Mouse (Mus musculus) kidney, postnatal 4 days (tissue): ENCODE measurements around the gene Disc1.
A peak's percentile ranks its signal among the peaks of the same experiment; 100 is the strongest.

Source experiments
- DNase-seq, 2 experiments: peaks; one replicate each; pipeline ENCODE4 v3.0.0; 2021; ENCODE audit warnings: mixed read lengths in 2 of 2

The Disc1 gene

DNA sequence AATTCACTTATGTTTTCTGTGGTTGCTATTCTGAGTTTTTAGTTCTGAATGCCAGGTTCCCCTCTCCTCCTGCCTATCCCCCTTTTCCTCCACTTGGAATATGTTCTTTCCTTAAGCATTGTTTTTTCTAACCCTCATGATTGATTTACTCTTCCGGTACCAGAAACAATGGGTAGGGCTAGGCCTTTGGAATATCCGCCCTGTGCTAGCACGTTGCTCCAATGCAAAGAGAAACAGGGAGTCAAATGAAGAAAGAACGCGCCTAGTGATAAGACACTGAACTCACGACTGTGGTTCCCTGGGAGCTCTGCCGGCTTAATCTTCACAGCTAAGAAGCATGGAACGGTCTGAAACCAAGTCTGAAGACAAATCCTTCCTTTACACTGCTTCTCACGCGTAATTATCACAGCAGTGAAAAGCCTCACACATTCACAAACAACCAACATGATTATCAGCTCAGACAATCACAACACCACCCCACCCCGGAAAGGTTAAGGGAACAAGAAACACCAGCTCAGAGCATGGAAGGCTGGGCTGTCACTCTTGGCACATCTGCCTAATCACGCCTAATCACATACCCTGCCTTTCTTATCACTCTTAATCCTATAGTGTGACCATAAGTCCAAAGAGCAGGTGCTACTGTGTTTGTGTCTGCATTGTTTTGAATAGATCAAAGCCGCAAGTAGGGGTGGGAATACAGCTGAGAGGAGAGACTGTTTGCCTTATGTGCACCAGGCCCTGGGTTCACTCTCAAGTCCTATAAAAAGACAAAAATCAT is 218.3 kb downstream of the Disc1 start:
- no peak for DNase-seq

DNA sequence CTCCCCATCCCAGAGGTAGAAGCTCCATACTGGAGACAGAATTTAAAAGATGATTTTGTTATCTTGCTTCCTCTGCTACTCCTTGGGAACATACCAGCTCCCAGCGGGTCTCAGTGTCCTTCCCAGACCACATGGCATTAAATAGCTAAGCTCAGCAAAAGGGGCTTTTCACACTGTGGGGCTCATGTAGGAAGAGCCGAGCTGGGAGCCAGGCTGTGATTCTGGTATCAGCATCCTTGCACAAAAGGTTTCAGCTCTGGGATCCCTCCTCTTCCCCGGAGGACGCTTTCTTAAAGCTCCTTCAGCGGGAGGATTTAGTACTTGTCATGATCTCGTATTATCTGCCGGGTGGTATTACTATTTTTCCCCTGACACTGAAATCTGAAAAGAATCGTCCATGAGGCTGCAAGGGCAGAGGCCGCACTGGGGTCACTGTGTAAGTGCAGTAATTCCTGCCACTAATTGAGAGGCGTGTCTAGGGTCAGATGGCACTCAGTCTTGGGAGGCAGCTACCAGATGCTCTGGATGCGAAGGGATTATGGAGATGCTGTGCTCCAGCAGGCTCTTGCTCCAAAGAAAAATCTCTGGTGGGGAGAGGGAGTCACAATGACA is 223.2 kb downstream of the Disc1 start:
- DNase-seq, result no peak

GRCm38 (mm10) chr8:125279156-125279555 is 225.2 kb downstream of the Disc1 start:
- DNase-seq, result no peak

DNA sequence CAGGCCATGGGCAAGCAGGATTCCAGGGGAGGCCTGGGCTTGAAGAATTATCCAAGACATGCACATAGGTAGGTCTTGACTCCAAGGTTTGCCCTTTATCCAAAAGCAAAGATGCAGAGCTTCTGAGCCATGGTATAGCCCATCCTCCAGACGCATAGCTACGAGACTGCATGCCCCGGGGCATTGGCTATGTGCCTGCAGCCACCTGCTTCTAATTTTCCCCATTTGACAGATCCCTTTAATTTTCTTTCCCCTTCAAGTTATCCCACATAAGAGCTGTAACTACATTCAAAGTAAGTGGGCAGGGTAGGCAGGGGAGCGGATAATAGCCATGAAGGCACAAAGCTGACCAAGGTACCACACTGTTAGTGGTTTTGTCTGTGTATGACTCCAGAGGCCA is 225.9 kb downstream of the Disc1 start:
- DNase-seq, result no peak

DNA sequence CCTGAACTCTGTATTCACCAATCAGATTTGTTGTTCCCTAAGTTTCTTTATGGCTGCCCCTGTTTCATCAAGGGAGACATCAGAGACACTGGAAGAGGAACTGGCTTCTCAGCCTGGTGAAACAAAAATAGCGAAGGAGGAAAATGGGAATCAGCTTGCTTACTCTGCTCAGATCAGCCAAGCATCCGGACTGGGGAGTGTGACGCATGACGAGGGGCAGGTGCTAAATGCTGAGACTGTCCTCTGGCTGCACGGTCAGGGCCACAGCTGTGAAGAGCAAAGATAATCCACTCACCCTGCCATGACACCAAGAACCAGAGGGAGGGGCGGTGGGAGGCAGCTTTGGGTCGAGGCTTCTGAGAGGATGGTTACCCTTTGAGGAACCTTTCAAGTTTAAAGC is 228.5 kb downstream of the Disc1 start:
- peak; percentile 44 to 54 for DNase-seq

GRCm38 (mm10) chr8:125283542-125283941 is 229.5 kb downstream of the Disc1 start:
- DNase-seq, result no peak

GRCm38 (mm10) chr8:125284875-125285274 is 230.9 kb downstream of the Disc1 start:
- no peak for DNase-seq

DNA sequence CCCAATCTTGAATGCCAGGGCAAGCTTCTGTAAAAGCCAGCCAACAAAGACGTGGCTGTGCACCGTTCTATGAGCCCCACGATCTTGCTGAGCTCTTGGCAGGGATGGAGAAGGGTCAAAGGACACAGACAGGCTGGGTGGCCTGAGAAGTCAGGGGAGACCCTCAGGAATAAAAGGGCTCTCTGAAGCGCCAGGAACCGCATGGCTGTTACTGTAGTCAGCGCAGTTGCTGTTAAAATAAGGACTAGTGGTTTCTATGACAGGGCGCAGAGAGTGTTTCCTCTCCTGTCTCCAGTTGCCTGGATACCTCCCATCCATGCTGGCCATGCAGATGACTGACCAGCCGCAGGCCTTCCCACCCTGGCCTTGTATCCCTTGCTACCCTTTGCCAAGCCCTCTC is 231.4 kb downstream of the Disc1 start:
- DNase-seq, result no peak

DNA sequence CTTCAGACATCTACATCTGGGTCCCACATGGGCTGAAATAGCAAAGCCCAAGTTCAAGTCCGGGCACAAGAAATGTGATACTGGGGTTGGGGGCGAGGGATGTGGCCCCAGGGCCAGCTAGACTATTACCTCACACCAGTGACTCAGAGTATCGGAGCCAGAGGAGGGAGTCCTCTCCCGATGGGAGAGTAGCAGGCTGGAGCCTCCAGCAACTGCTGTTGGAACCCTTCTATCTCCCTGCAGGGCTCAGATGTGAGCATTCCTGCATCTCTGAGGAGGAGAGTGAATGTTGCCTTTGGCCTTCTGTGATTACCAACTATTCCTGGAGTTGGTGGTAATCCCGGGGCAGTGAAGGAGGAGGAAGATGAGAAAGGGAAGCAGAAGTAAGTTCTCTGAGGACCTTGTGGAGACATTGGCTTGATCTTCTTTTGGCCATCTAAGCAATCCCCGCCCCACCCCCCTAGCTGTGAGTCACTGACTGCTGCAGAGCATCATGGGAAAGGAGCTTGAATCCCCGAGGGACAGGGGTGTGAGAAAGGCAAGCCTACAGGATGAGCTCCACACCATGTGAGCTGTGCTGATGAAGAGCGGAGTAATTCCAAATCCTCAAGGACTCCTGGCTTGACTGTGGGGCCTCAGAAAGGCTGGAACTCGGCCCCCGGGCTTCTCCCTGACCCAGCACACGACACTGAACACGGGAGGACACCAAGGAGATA is 232.1 kb downstream of the Disc1 start:
- DNase-seq, result peak; percentile 56 to 69

- no peak for DNase-seq
Measured at GRCm38 (mm10) chr8:125287311-125287710, 233.3 kb downstream of the Disc1 start.

GRCm38 (mm10) chr8:125287841-125288341 is 233.9 kb downstream of the Disc1 start:
- DNase-seq, result peak in 1 of 2 experiments; percentile 54

- peak; percentile 59 to 70 for DNase-seq
Measured at GRCm38 (mm10) chr8:125291506-125291905, 237.5 kb downstream of the Disc1 start.

- DNase-seq, result peak; percentile 37 to 52
Measured at GRCm38 (mm10) chr8:125291932-125292717, 238.1 kb downstream of the Disc1 start.

- peak; percentile 77 to 84 for DNase-seq
Measured at GRCm38 (mm10) chr8:125292933-125293591, 239.1 kb downstream of the Disc1 start.

GRCm38 (mm10) chr8:125299248-125299647 is 245.3 kb downstream of the Disc1 start:
- DNase-seq, result peak in 1 of 2 experiments; percentile 31

GRCm38 (mm10) chr8:125301931-125302361 is 248.0 kb downstream of the Disc1 start:
- peak; percentile 42 to 68 for DNase-seq

DNA sequence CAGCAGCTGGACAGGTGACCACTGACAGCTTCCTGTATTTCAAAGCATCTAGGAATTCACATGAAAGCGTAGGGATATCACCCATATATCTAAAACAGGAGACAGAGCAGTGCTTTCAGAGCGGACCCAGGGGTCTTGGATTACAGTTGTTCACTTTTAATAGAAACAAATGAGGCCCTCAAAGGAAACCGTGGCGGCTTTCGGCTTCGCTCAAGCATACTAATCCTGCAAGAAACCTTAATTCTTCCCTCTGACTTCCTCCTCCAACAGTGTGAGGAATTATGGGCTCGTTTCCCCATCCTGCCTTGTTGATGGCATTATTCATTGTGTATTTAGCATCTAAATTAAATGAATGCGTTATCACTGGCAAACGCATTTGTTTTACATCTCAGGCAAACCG is 252.7 kb downstream of the Disc1 start:
- DNase-seq, result no peak

GRCm38 (mm10) chr8:125309985-125310384 is 256.0 kb downstream of the Disc1 start:
- no peak for DNase-seq
